Mouse (Mus musculus) myocyte (in vitro differentiated cells): ENCODE measurements around the gene Fam71e1. TPM values are rescaled to one million over a fixed set of nuclear protein-coding genes. Genes with fewer than 3 reads are reported as not detected.
A peak's percentile ranks its signal among the peaks of the same experiment; 100 is the strongest.

Source experiments
- H3K27me3 ChIP-seq: one replicate; pipeline ENCODE4 v1.6.1; 2011; ENCODE audit not compliant: control insufficient read depth, insufficient read depth, insufficient read length
- H3K36me3 ChIP-seq: one replicate; pipeline ENCODE4 v1.6.1; 2011; ENCODE audit not compliant: control insufficient read depth, insufficient read depth
- H3K4me2 ChIP-seq: one replicate; pipeline ENCODE4 v1.6.1; 2011; ENCODE audit warnings: low read depth, control low read depth
- H3K4me3 ChIP-seq: one replicate; pipeline ENCODE4 v1.5.1; 2011; ENCODE audit warnings: mild to moderate bottlenecking, control low read depth, moderate library complexity
- H3K79me2 ChIP-seq: one replicate; pipeline ENCODE4 v1.6.1; 2011; ENCODE audit not compliant: control insufficient read depth, insufficient read depth
- H3ac ChIP-seq: one replicate; pipeline ENCODE4 v1.6.1; 2011; ENCODE audit not compliant: control insufficient read depth, insufficient read length
- CEBPB ChIP-seq: IDR thresholded peaks from 2 replicates; pipeline ENCODE4 v1.6.1; 2011; ENCODE audit warnings: mild to moderate bottlenecking, moderate library complexity; ENCODE audit not compliant: poor library complexity, insufficient read depth, severe bottlenecking
- E2F4 ChIP-seq: IDR thresholded peaks from one replicate; pipeline ENCODE4 v1.6.1; 2011; ENCODE audit warnings: mild to moderate bottlenecking, control low read depth, moderate library complexity; ENCODE audit not compliant: insufficient read depth
- MAX ChIP-seq: IDR thresholded peaks from one replicate; pipeline ENCODE4 v1.6.1; 2011; ENCODE audit warnings: low read depth, mild to moderate bottlenecking, control low read depth
- MYOD1 ChIP-seq, 3 experiments: IDR thresholded peaks; one replicate each; pipeline ENCODE4 v1.6.1; 2011; ENCODE audit warnings: control low read depth in 2 of 3, low read depth in 2 of 3, mild to moderate bottlenecking in 2 of 3, moderate library complexity in 1 of 3; ENCODE audit not compliant: insufficient read length in 2 of 3, control insufficient read depth in 1 of 3
- MYOG ChIP-seq, 3 experiments: IDR thresholded peaks; one replicate each; pipeline ENCODE4 v1.6.1; 2011; ENCODE audit warnings: control low read depth in 2 of 3, low read depth in 2 of 3, mild to moderate bottlenecking in 2 of 3; ENCODE audit not compliant: insufficient read length in 2 of 3, control insufficient read depth in 1 of 3, insufficient read depth in 1 of 3
- POLR2A ChIP-seq: IDR thresholded peaks from one replicate; pipeline ENCODE4 v1.6.1; 2011; ENCODE audit warnings: low read depth, mild to moderate bottlenecking, control low read depth, moderate library complexity; ENCODE audit not compliant: insufficient read length
- POLR2AphosphoS2 ChIP-seq: IDR thresholded peaks from one replicate; pipeline ENCODE4 v1.6.1; 2011; ENCODE audit warnings: low read depth, control low read depth; ENCODE audit not compliant: insufficient read length
- REST ChIP-seq: IDR thresholded peaks from one replicate; pipeline ENCODE4 v1.6.1; 2011; ENCODE audit warnings: mild to moderate bottlenecking, control low read depth, moderate library complexity; ENCODE audit not compliant: insufficient read depth, insufficient read length
- SRF ChIP-seq: IDR thresholded peaks from one replicate; pipeline ENCODE4 v1.6.1; 2011; ENCODE audit warnings: low read depth; ENCODE audit not compliant: control insufficient read depth, insufficient read length
- TCF12 ChIP-seq: IDR thresholded peaks from one replicate; pipeline ENCODE4 v1.6.1; 2011; ENCODE audit warnings: mild to moderate bottlenecking, control low read depth; ENCODE audit not compliant: poor library complexity, insufficient read depth, severe bottlenecking
- TCF3 ChIP-seq: IDR thresholded peaks from one replicate; pipeline ENCODE4 v1.6.1; 2011; ENCODE audit warnings: low read depth, control low read depth; ENCODE audit not compliant: insufficient read length
- USF1 ChIP-seq: IDR thresholded peaks from one replicate; pipeline ENCODE4 v1.6.1; 2011; ENCODE audit warnings: low read depth, mild to moderate bottlenecking, control low read depth, moderate library complexity
- polyA plus RNA-seq: library from polyadenylated mRNA; unstranded; fragments of >200 nt; fragmentation: generic; extraction: Trizol; gene quantifications from one replicate; pipeline ENCODE4 v1.2.1, GENCODE M21; 2012; ENCODE audit warnings: missing spikeins

Fam71e1 gene
- polyA plus RNA-seq, 1 experiment: 1.7 TPM

DNA sequence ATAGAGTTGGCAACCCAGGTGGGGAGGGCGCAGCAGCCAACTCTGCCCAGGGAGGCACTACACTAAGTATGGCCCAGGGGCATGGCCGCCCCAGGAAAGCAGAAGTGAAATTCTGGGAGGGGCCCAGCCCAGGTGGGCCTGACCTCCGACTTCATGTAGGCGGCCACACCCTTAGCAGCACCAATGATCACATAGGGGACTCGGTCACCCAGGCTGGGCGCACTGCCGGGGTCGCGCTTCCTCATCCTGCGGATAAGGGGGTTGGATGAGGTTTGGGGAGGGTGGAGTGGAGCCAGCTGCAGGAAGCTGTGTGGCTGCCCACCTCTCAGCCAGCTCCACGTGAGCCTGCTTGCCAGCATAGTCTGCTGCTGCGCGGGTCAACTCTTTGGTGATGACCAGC is 37.9 kb downstream of the Fam71e1 start:
- H3K79me2 ChIP-seq: no peaks in the 10 kb centered on the region
- H3K4me2 ChIP-seq: no peak overlapping the region
- TF ChIP-seq MYOG (IDR thresholded peaks at IDR 0.05; ENCODE audit: control insufficient read depth in 1 of 3, insufficient read depth in 1 of 3, insufficient read length in 2 of 3, low read depth in 2 of 3): no peak
- TF ChIP-seq SRF: no peak
- no peak for TF ChIP-seq MYOD1 (IDR thresholded peaks at IDR 0.05; ENCODE audit: control insufficient read depth in 1 of 3, insufficient read length in 2 of 3, low read depth in 2 of 3)
- no peak for TF ChIP-seq REST
- no peak for TF ChIP-seq USF1
- H3K36me3 ChIP-seq: no peaks in the 10 kb centered on the region
- H3K27me3 ChIP-seq: no peaks in the 10 kb centered on the region
- no peak overlapping the region for H3ac ChIP-seq
- H3K4me3 ChIP-seq: no peak overlapping the region

DNA sequence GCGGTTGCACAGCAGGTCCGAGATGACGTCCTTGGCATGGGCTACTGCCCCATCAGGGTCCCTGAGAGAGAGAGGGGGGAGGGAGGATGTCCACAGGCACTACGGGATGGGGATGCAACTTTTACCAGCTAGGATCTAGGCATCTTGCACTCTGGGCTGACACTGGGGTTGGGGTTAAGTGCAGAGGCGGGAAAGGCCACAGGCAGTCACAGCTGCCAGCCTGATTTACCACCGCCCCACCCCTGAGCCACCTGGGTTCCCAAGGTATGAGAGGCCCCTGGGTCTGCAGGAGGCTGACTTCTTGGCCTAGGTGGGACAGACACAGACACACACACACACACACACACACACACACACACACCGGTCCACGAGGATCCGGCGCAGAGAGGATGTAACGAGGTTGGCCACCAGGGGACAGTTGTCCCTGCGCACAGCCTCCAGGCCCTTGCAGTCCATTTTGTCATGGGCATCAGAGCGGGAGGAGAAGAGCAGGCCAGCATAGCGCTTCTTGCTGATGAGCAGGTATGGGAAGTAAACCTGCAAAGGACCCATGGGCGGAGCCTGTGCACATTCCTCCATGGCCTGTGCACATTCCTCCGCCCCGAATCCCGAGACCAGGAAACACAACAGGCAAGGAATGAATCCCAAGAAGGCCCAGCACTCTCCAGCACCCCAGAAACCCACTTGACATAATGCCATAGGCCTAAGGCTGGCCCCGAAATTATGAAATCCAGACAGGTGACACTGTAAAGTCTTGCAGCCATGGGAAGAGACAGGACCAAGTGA is 38.5 kb downstream of the Fam71e1 start:
- no peak overlapping the region for H3ac ChIP-seq
- TF ChIP-seq REST (no peak), MYOD1 (IDR thresholded peaks at IDR 0.05; ENCODE audit: control insufficient read depth in 1 of 3, insufficient read length in 2 of 3, low read depth in 2 of 3) (no peak), MYOG (IDR thresholded peaks at IDR 0.05; ENCODE audit: control insufficient read depth in 1 of 3, insufficient read depth in 1 of 3, insufficient read length in 2 of 3, low read depth in 2 of 3) (peak in 1 of 3 experiments; percentile 16), CEBPB (no peak)
- no peak overlapping the region for H3K4me2 ChIP-seq

DNA sequence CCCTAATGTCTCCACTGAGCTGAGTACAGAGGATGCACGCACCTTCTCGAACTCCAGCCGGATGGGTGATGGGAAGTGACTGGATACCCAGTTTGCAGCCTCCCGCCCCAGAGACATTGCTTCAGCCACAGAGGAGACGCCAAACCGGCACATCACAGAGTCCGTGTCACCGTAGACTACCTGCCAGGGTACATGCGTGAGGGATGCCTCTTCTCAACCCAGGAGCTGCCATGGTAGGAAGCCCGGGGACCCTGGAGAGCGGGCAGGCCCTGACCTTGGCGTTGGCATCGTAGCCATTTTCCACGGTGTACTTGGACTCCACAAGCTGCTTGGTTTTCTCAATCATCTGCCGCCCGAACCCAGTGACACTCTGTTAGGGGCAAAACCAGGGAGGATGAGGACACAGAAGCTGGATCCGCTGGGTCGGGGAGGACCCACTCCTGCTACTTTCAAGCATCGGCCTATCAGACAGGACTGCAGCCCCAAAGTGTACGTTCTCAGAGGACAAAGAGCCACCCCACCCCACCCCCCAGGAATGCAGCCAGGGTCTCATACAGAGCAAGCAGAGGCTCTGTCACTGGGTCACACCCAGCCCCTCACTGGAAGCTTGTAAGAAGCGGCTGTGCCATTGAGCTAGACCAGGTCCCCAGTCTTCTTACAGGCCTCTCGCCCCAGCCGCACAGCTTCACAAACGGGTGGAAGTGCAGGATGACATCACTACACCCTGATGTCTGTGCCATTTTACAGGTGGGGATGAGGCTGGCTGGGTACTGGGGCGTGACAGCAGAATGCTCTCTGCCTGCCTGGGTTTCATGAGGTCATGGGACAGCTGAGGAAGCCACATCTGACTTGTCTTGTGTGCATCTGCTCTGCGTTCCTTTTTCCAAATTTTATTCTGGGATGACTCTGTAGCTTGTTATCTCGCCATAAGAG is 39.5 kb downstream of the Fam71e1 start:
- no peaks in the 10 kb centered on the region for H3K27me3 ChIP-seq
- TF ChIP-seq POLR2A (no peak), TCF12 (no peak), TCF3 (no peak), MAX (no peak), E2F4 (no peak), MYOG (IDR thresholded peaks at IDR 0.05; ENCODE audit: control insufficient read depth in 1 of 3, insufficient read depth in 1 of 3, insufficient read length in 2 of 3, low read depth in 2 of 3) (no peak), CEBPB (no peak), SRF (no peak), POLR2AphosphoS2 (no peak)
- no peaks in the 10 kb centered on the region for H3K79me2 ChIP-seq
- no peak overlapping the region for H3K4me3 ChIP-seq
- no peak overlapping the region for H3ac ChIP-seq
- H3K4me2 ChIP-seq: no peak overlapping the region
- no peaks in the 10 kb centered on the region for H3K36me3 ChIP-seq

More for the DNA sequence above, 38.5 kb downstream of the Fam71e1 start:
- H3K79me2 ChIP-seq: no peaks in the 10 kb centered on the region
- H3K4me3 ChIP-seq: no peak overlapping the region
- no peaks in the 10 kb centered on the region for H3K36me3 ChIP-seq
- no peaks in the 10 kb centered on the region for H3K27me3 ChIP-seq

DNA sequence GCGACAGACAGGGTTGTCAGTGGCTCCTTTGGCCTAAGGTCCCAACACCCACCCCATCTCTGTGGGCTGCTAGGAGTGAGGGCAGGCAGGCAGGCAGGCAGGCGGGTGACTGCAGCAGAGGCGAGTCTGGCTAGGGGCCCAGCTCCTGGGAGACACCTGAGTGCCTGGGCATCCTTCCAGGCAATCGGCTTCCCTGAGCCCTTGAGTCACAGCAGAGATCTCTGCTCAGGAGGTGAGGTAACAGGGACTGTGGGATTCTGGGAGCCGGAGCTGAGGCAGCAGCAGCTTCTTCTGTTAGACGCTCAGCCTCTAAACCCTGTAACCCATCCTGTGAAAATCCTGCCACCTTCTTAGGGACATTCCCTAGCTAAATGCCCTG is 40.2 kb downstream of the Fam71e1 start:
- no peaks in the 10 kb centered on the region for H3K27me3 ChIP-seq
- H3K36me3 ChIP-seq: no peaks in the 10 kb centered on the region

DNA sequence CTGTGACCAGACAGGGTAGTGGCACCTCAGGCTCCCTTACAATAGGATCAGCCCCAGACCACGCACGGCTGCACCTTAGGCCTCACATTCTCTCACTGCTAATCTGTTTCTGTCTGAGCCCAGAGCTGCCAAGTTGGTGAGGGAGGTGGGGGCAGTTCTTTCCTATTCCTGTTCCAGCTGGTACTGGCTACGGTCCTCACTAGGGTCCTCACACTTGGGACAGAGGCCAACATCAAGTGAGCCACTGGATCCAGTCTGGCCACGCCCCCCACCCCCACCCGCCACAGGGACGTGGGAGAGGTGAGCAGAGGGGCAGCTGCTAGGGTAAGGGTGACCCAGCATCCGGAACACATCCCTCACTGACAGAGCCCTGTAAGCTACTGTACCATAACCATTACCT is 40.6 kb downstream of the Fam71e1 start:
- no peak overlapping the region for H3K4me2 ChIP-seq
- H3K36me3 ChIP-seq: no peaks in the 10 kb centered on the region
- no peaks in the 10 kb centered on the region for H3K79me2 ChIP-seq
- H3K4me3 ChIP-seq: no peak overlapping the region
- TF ChIP-seq USF1 (no peak), MYOD1 (IDR thresholded peaks at IDR 0.05; ENCODE audit: control insufficient read depth in 1 of 3, insufficient read length in 2 of 3, low read depth in 2 of 3) (no peak), TCF12 (no peak), POLR2AphosphoS2 (no peak), CEBPB (no peak), REST (no peak), E2F4 (no peak), MAX (no peak), POLR2A (no peak), TCF3 (no peak), MYOG (IDR thresholded peaks at IDR 0.05; ENCODE audit: control insufficient read depth in 1 of 3, insufficient read depth in 1 of 3, insufficient read length in 2 of 3, low read depth in 2 of 3) (no peak), SRF (no peak)
- H3K27me3 ChIP-seq: no peaks in the 10 kb centered on the region
- H3ac ChIP-seq: no peak overlapping the region

More for the DNA sequence above, 40.2 kb downstream of the Fam71e1 start:
- no peak for TF ChIP-seq MYOG (IDR thresholded peaks at IDR 0.05; ENCODE audit: control insufficient read depth in 1 of 3, insufficient read depth in 1 of 3, insufficient read length in 2 of 3, low read depth in 2 of 3)
- H3K79me2 ChIP-seq: no peaks in the 10 kb centered on the region
- no peak overlapping the region for H3ac ChIP-seq
- no peak overlapping the region for H3K4me3 ChIP-seq
- H3K4me2 ChIP-seq: no peak overlapping the region
